Mouse (Mus musculus): ENCODE data around the gene Spdye4a. TPM values are rescaled to one million over a fixed set of nuclear protein-coding genes. Genes with fewer than 3 reads are reported as not detected.
"Not testable (repeated sequence)": the region's sequence is repeated elsewhere in the genome, so short reads cannot be mapped to it uniquely, and the experiment has no call there.

Gene Spdye4a
- total RNA-seq, 1 experiment from 2014 or later = not detected

- DNase-seq = no peak
Measured at GRCm38 (mm10) chr5:143222287-143222686, 4.4 kb downstream of the Spdye4a start.

DNA sequence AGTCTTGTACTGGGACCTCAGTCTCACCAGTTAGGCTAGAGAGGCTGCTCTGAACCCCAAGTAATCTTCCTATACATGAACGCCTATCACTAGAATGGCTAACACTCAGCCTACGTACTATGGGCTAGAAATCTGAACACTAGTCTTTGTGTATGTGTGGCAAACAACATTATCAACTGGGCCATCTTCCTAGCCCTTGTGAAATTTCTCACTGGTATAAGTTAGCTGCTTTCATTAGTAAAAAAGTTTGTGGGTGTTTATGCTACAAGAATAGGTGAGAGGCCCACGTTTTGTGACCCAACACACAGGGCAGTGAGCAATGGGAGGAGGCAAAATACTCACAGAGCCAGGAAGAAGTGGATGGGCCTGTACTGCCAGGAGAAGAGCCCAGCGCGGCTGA, 5.7 kb downstream of the Spdye4a start:
- no peak for DNase-seq

GRCm38 (mm10) chr5:143213832-143214231, 12.9 kb downstream of the Spdye4a start:
- no peak for DNase-seq

DNA sequence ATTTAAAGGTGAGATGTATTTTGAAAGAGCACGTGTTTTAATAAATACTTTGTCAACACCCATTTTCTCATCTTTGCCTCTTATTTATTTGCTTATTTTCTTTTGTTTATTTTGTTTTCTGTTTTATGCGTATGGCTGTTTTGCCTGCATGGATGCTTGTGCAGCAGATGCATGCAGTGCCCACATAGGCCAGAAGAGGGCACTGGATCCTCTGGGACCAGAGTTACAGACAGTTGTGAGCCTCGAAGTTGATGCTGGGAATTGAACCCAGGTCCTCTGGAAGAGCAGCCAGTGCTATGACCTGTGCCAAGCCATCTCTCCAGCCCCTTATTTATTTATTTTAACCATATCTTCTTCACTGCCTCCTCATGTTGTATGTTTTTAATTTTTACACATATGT, 21.7 kb downstream of the Spdye4a start:
- no peak for DNase-seq

- DNase-seq = peak; percentile 25
Measured at GRCm38 (mm10) chr5:143196506-143196905, 30.2 kb downstream of the Spdye4a start.

DNA sequence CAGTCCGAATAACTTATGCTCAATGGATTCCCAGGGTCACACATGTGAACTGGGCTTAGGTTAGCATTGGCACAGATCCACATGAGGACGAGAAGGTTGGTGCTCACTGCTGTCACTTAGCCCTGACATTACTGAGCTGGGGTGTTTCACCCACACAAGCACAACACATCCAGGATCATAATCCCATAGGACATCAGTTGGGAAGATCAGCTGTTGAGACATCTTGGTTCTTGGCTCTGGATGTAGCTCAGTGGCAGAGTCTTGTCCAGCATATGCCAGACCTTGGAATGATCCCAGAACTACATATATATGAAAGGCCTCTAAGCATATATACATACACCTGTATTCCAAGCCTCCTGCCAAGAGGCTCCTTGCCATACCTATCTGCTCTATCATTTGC, 31.5 kb downstream of the Spdye4a start:
- no peak for DNase-seq

GRCm38 (mm10) chr5:143194747-143195146, 31.9 kb downstream of the Spdye4a start:
- not testable (repeated sequence) for DNase-seq

DNA sequence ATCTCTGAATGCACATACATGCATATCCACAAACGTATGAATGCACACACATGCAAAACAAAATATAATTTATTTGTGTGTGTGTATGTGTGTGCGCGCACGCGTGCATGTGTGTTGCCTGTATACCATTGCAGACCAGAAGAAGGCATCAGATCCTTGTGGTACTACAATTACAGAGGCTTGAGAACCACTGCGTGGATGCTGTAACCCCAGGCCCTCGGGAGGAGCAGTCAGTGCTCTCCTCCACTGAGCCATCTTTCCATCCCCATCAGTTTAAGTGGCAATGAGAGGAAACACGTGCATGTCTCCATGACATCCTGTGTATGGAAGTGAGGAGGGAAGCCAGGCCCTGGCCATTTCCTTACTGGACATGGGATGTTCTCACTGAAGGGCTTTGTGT, 33.9 kb downstream of the Spdye4a start:
- no peak for DNase-seq

DNA sequence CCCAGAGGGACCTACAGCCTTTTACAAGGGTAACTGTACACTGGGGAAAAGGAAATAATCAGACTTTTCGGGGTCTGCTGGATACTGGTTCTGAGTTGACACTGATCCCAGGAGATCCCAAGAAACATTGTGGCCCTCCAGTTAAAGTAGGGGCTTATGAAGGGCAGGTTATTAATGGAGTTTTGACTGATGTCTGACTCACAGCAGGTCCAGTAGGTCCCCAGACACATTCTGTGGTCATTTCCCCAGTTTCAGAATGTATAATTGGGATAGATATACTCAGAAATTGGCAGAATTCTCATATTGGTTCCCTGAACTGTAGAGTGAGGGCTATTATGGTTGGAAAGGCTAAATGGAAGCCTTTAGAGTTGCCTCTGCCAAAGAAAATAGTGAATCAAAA, 38.7 kb downstream of the Spdye4a start:
- DNase-seq = not testable (repeated sequence)

GRCm38 (mm10) chr5:143180255-143181076, 46.2 kb downstream of the Spdye4a start, which contains the start of the genes Rbak and Spdye4b:
Gene Rbak (minus strand): TSS chr5:143180775.
Gene Spdye4b (plus strand): TSS chr5:143181017.
- DNase-seq = peak; percentile 94

DNA sequence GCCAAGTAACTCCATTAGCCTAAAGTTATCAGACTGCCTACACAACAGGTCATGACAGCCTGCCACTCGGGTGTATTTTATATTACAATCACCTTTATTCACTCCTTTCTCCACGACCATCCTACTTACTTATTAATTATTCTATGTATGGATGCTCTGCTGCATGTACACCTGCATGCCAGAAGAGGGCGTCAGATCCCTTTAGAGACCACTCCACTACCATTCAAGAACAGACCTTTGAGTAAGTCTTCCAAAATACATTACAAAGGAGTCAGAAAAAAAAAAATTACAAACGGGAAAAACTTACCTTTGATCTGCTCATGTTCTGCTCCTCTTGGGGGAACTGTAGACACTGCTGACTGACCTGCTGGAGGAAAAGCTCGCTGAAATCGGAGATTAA, 47.5 kb downstream of the Spdye4a start:
- DNase-seq = peak; percentile 21

GRCm38 (mm10) chr5:143177541-143178200, 49.0 kb downstream of the Spdye4a start:
- peak; percentile 45 for DNase-seq

DNA sequence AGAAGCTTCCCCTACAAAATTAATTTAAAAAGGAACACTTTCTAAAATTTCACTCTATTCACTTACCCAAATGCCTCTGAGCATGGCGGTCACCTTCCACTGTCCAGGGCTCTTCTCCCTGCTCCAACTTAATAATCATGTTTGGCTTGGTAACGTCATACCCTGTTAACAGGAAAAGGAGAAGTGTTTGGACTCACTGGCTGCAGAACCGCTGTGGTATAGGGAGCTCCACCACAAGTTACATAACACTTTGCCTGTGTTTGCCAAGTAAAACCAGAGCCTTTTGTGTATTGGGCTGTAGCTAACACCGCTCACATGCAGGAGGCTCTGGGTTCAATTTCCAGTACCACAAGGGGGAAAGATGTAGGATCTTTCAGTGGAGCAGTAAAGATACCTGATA, 50.7 kb downstream of the Spdye4a start:
- no peak for DNase-seq

Other genes starting within 250 kb of the Spdye4a start
- gene Rnf216, start 113.9 kb downstream of the Spdye4a start, total RNA-seq (2021) = 39.5 and 44.5 TPM in 2 replicates
- gene Olfr718-ps1, start 79.3 kb downstream of the Spdye4a start, total RNA-seq (2021) = 0.08 TPM in 1 of 2 replicates, not detected in the other
- 10.5 and 13.4 TPM in 2 replicates for gene Rbak, start 46.1 kb downstream of the Spdye4a start, total RNA-seq (2021)
- gene Spdye4b, start 45.9 kb downstream of the Spdye4a start, total RNA-seq (2021) = not detected in 2 replicates
- gene Zfp12, start 8.3 kb upstream of the Spdye4a start, total RNA-seq (2021) = 19.7 and 22.0 TPM in 2 replicates
- gene Zfp316, start 43.1 kb upstream of the Spdye4a start, total RNA-seq (2021) = 6.9 and 7.6 TPM in 2 replicates
- 0.41 and 0.83 TPM in 2 replicates for gene Zfp853, start 66.7 kb upstream of the Spdye4a start, total RNA-seq (2021)
- 24.5 and 26.4 TPM in 2 replicates for gene E130309D02Rik, start 88.5 kb upstream of the Spdye4a start, total RNA-seq (2021)
- gene Zdhhc4, start 102.4 kb upstream of the Spdye4a start, total RNA-seq (2021) = 52.0 and 52.5 TPM in 2 replicates
- 0.41 and 0.68 TPM in 2 replicates for gene Grid2ip, start 130.4 kb upstream of the Spdye4a start, total RNA-seq (2021)
- gene Kdelr2, start 176.9 kb upstream of the Spdye4a start, total RNA-seq (2021) = 101 and 108 TPM in 2 replicates
- gene Daglb, start 237.7 kb upstream of the Spdye4a start, total RNA-seq (2021) = 11.2 and 13.1 TPM in 2 replicates

Data from adrenal gland, postnatal 14 days (tissue).